Mouse (Mus musculus) lung, postnatal 0 days (tissue): ENCODE measurements around the gene Ubox5.

Experiments
- CTCF ChIP-seq: IDR thresholded peaks from 2 replicates; pipeline ENCODE4 v1.5.1; 2016; ENCODE audit warnings: antibody characterized with exemption, mild to moderate bottlenecking
- EP300 ChIP-seq: IDR thresholded peaks from 2 replicates; pipeline ENCODE4 v1.6.1; 2016; ENCODE audit warnings: antibody characterized with exemption, mild to moderate bottlenecking, control low read depth

DNA sequence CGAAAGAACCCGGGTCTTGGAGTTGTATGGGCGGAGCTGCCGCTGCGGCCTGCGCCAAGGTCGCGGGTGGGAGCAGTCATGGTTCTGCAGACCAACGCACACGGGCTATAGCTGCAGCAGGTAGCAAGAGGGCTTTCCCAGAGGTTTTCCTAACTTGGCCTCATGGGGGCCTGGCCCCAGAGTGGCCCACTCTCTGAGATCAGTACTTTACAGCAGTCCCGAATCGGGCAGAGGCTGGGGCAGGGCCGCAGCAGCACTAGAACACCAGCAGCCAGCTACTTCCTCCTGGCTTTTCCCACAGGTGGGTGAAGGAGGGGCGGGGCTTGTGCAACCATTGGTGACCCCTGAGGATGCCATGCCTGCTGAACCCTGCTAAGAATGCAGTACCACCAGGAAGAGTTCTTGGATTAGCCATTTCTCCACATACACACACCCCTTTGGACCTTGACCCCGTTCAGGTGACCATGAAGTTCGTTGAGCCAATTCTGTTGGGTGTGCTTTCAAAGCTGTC is 8.3 kb upstream of the Ubox5 start:
- TF ChIP-seq CTCF (no peak), EP300 (no peak)
